Mouse (Mus musculus) lung, embryonic 14.5 days (tissue): Measurements from ENCODE around the gene Rasef. TPM values are rescaled to one million over a fixed set of nuclear protein-coding genes. Genes with fewer than 3 reads are reported as not detected.

Experiments
- ATAC-seq: fragments of 200-750 bp; cut with Nextera tagmentation; 2 replicates; pipeline ENCODE4 v1.8.0; 2017; ENCODE audit warnings: mild to moderate bottlenecking, moderate TSS enrichment, moderate library complexity; ENCODE audit not compliant: insufficient read depth
- DNase-seq: peaks from one replicate; pipeline ENCODE4 v3.0.0-alpha.2; 2015
- H3K27ac ChIP-seq: fragments of 300-500 bp; sonication (generic); 2 replicates; pipeline ENCODE4 v1.5.1; 2014; ENCODE audit warnings: low read depth, mild to moderate bottlenecking, moderate library complexity
- H3K27me3 ChIP-seq: fragments of 300-500 bp; sonication (generic); 2 replicates; pipeline ENCODE4 v1.6.1; 2014; ENCODE audit warnings: low read length, control low read depth; ENCODE audit not compliant: insufficient read depth
- H3K36me3 ChIP-seq: fragments of 300-500 bp; sonication (generic); 2 replicates; pipeline ENCODE4 v1.6.1; 2014; ENCODE audit warnings: control low read depth; ENCODE audit not compliant: insufficient read depth
- H3K4me1 ChIP-seq: fragments of 300-500 bp; sonication (generic); 2 replicates; pipeline ENCODE4 v1.6.1; 2014; ENCODE audit warnings: antibody characterized with exemption, control low read depth; ENCODE audit not compliant: insufficient read depth
- H3K4me2 ChIP-seq: fragments of 300-500 bp; sonication (generic); 2 replicates; pipeline ENCODE4 v1.6.1; 2014; ENCODE audit warnings: mild to moderate bottlenecking
- H3K4me3 ChIP-seq: fragments of 300-500 bp; sonication (generic); 2 replicates; pipeline ENCODE4 v1.5.1; 2014; ENCODE audit warnings: low read depth, low read length
- H3K9ac ChIP-seq: fragments of 300-500 bp; sonication (generic); 2 replicates; pipeline ENCODE4 v1.6.1; 2014
- H3K9me3 ChIP-seq: fragments of 300-500 bp; sonication (generic); 2 replicates; pipeline ENCODE4 v1.6.1; 2016; ENCODE audit warnings: low read depth, low read length, control low read depth
- CTCF ChIP-seq: IDR thresholded peaks from 2 replicates; pipeline ENCODE4 v1.5.1; 2016; ENCODE audit warnings: antibody characterized with exemption, low read depth
- WGBS: fragments of 180-500 bp; shearing (Covaris S2); extraction: QIAGEN DNeasy Blood & Tissue Kit; methylation state at CpG from one replicate; pipeline ENCODE4 v1.1.7; 2014; 5-methylcytosine and 5-hydroxymethylcytosine counted together
- polyA plus RNA-seq: library from polyadenylated mRNA; unstranded; fragments of >200 nt; fragmentation: Nextera tagmentation; extraction: Ambion mirVana; gene quantifications from 2 replicates; pipeline ENCODE4 v1.2.1, GENCODE M21; 2014

Gene Rasef
- 3.7 and 5.4 TPM in 2 replicates for polyA plus RNA-seq

DNA sequence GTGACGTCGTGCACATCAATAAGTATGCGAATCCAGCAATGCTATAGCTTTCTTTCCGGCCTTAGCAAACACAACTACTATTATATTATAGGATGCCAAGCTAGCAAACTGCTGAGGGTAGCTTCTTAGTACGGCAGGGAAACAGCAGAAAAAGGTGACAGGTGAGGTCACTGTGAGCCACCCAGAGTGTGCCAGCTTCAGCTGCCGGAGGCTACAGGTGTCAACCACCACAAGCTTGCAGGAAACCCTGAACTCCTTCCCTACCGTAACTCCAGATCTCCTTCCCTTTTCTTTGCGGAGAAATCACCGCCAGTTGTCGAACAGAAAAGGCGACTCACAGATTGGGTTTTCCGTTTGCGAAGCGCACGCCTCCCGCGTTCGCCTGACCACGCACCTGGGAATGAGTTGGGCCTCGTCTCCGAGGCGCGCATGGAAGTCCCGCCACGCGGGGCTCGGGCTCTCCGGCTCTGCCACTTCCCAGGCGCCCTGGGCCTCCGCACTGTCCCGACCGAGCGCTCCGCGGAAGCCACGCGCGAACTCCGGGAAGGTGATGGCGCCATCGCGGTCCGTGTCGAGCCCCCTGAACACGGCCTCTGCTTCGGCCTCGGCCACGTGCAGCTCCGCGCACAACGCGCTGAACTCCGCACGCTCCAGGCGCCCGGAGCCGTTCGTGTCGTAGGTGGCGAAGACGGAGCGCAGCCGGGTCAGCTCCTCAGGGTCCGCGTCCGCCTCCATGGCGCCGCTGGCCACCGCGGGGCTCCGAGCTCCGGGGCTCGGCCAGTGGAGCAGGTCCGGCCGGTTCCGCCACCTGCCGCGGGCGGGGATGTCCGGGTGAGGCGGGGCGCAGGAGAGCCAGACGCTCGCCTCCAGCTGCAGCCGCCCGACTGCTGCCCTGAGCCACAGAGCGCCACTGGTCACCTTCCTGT lies at the start of gene Rasef:
Rasef (minus strand) TSS at position 735 of the 926 bp plus-strand sequence.
- Histone ChIP-seq H3K4me1 (0 out of 2 replicates have a peak, but pooled peaks cover 4% of the 10 kb centered on the region), H3K9me3 (no peaks in the 10 kb centered on the region), H3K36me3 (no peaks in the 10 kb centered on the region), H3K27me3 (peaks cover 22% of the 10 kb centered on the region), H3K4me2 (peak within 1 kb of the TSS; percentile 91), H3K9ac (peak within 1 kb of the TSS; percentile 48), H3K4me3 (peak within 1 kb of the TSS; percentile 45), H3K27ac (no peak within 1 kb of the TSS)
- ATAC-seq (peak; percentile 93), DNase-seq (peak; percentile 64)
- whole genome bisulfite sequencing, result 3% methylated on average over 87 of the region's 87 CpGs
- TF ChIP-seq CTCF, result no peak

DNA sequence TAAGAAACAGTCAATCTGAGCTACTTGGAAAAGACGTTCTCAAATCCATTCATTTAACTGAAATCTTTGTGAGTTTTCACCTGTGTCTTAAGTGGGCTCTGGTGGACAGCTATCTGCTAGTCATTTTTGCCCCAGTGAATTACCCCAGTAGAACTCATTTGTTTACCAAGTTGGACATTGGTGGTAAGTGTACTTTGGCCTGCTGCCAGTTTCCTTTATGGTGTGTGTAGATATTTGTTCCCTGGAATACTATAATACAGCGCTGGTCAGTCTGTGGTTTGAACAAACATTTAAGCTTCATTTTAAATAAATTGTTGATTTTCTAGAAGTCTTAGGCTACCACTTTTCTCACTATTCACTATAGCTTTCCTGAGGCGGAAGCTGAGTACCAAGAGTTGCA lies 35.8 kb upstream of the Rasef start:
- no peaks in the 10 kb centered on the region for H3K27me3 ChIP-seq
- H3K9ac ChIP-seq, result no peak overlapping the region
- no peaks in the 10 kb centered on the region for H3K36me3 ChIP-seq
- H3K4me3 ChIP-seq, result no peak overlapping the region
- no peaks in the 10 kb centered on the region for H3K4me1 ChIP-seq
- peak; percentile 41 for DNase-seq
- peak; percentile 24; the same call in 1 of the 2 replicates for ATAC-seq
- H3K4me2 ChIP-seq, result no peak overlapping the region
- no peak for TF ChIP-seq CTCF
- H3K9me3 ChIP-seq, result no peaks in the 10 kb centered on the region
- H3K27ac ChIP-seq, result no peak overlapping the region
- WGBS, result 62% methylated on average over 3 of the region's 3 CpGs

DNA sequence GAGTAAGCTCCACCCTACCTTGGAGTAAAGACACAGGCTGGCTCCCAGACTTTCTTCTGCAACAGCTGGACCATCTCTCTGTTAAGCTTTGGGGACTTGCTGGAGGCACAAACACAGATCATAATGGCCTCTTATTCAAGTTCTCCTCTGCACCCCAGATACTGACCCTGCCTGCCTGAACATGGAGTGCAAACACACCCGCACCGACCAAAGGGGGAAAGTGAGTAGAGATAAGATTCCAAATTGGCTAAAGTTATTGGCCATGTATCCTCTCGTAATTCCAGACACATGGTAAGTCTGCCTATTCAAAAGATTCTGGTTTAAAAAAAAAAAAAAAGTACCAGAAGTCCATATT lies 369 bp upstream of the Rasef start:
- DNase-seq, result no peak
- H3K9me3 ChIP-seq, result no peaks in the 10 kb centered on the region
- no peak for ATAC-seq
- H3K4me3 ChIP-seq, result peak overlapping the region; percentile 45
- H3K9ac ChIP-seq, result peak overlapping the region; percentile 48; the same call in 1 of the 2 replicates
- H3K4me2 ChIP-seq, result peak overlapping the region; percentile 91
- no peaks in the 10 kb centered on the region for H3K36me3 ChIP-seq
- no peak for TF ChIP-seq CTCF
- H3K4me1 ChIP-seq, result 0 out of 2 replicates have a peak, but pooled peaks cover 4% of the 10 kb centered on the region
- peaks cover 22% of the 10 kb centered on the region for H3K27me3 ChIP-seq
- 6% methylated on average over 3 of the region's 3 CpGs for WGBS
- H3K27ac ChIP-seq, result no peak overlapping the region

DNA sequence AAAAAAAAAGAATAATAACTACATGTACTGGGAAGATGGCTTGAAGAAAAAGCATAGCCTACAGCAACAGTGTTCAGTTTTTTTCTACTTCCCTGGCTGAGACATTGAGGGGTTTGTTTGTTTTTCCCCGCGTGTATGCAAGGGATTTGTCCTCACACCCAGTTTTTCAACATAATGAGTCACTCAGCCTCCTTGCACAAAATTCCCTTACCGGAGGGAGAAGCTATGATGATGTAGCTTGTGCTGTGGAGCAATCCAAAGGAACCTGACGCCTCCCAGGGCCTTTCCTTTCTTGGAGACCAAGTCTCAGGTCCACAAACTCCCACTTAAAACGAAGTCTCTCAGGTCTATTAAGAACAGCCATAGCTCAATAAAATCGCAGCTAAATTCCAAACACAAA lies 1.3 kb downstream of the Rasef start:
- H3K4me3 ChIP-seq, result no peak overlapping the region; the same call in 1 of the 2 replicates
- no peak for TF ChIP-seq CTCF
- 12% methylated on average over 6 of the region's 6 CpGs for WGBS

DNA sequence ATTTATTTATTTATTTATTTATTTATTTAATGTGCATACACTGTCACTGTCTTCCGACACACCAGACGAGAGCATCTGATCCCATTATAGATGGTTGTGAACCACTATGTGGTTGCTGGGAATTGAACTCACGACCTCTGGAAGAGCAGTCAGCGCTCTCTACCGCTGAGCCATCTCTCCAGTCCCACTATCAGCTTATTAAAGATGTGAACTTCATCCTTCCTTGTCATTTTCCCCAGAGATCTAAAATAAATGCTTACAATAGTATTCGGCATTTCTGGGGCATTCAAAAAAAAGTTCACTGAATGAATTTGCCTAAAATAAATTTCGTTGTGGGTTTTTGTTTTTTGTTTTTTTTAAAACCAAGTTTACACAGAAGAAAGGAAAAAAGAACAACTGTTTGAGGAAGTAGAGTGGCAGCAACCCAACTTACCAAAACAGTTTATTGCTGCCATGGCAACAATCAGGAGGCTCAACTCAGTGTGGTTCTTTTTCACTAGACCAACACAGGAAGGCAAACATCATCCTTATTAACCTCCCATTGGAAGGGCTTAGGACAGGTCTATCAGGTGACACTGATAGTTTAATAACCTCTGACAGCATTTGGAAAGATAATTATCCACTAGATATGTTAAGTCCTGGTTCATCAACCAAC lies 2.6 kb downstream of the Rasef start:
- Histone ChIP-seq H3K9me3 (no peaks in the 10 kb centered on the region), H3K27ac (no peak overlapping the region), H3K4me1 (0 out of 2 replicates have a peak, but pooled peaks cover 4% of the 10 kb centered on the region), H3K36me3 (no peaks in the 10 kb centered on the region), H3K27me3 (peaks cover 22% of the 10 kb centered on the region), H3K4me3 (no peak overlapping the region), H3K9ac (no peak overlapping the region), H3K4me2 (no peak overlapping the region)
- WGBS, result 74% methylated on average over 7 of the region's 7 CpGs
- no peak for TF ChIP-seq CTCF
- DNase-seq (peak; percentile 19), ATAC-seq (no peak)

More for the DNA sequence above, 1.3 kb downstream of the Rasef start:
- Histone ChIP-seq H3K36me3 (no peaks in the 10 kb centered on the region), H3K4me2 (peak overlapping the region; percentile 91), H3K27me3 (peaks cover 22% of the 10 kb centered on the region), H3K4me1 (0 out of 2 replicates have a peak, but pooled peaks cover 4% of the 10 kb centered on the region), H3K9me3 (no peaks in the 10 kb centered on the region), H3K27ac (no peak overlapping the region), H3K9ac (no peak overlapping the region)
- DNase-seq (peak; percentile 18), ATAC-seq (no peak)

DNA sequence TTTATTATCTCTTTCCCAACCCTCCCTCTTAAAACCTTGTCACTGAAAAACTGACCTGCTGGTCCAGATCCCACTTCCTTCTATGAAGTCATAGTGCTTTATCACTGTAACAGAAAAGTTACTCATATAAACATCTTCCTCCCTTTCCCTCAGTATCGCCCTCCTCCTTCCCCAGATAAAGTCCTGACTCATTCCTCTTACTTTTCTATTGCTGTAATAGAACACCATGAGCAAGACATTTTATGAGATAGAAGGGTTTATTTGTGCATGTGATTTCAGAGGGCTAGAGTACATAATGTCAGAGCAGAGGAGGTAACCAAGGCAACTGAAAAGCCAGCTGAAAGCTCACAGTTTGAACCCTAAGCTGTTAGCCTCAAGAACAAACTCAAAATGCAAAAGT lies 6.6 kb downstream of the Rasef start:
- Histone ChIP-seq H3K27me3 (no peaks in the 10 kb centered on the region), H3K27ac (no peak overlapping the region), H3K4me1 (no peaks in the 10 kb centered on the region), H3K9me3 (no peaks in the 10 kb centered on the region), H3K36me3 (no peaks in the 10 kb centered on the region), H3K9ac (no peak overlapping the region), H3K4me2 (no peak overlapping the region), H3K4me3 (no peak overlapping the region)
- TF ChIP-seq CTCF, result no peak
- ATAC-seq, result no peak
- WGBS, result 68% methylated on average over 1 of the region's 1 CpGs
- DNase-seq, result no peak

DNA sequence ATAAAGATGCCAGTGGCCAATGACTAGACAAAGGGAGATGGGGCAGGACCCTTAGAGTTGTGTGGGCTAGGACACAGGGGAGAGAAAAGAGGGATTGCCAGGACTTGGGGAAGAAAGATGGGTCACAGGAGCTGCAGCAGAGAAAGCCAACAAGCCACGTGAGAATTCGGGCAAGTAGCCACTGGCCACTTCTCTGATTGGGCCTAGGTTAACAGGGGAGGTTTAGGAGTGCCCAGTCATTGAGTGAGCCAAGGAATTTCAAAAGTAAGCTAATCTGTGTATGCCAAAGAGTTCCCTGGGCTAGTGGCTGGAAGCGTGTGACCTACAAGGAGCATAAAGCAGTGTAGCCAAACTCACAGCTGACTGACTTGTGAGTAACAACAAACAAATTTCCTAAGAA lies 9.7 kb downstream of the Rasef start:
- Histone ChIP-seq H3K27me3 (no peaks in the 10 kb centered on the region), H3K36me3 (no peaks in the 10 kb centered on the region), H3K9me3 (no peaks in the 10 kb centered on the region), H3K27ac (no peak overlapping the region), H3K4me1 (no peaks in the 10 kb centered on the region), H3K4me3 (no peak overlapping the region), H3K9ac (no peak overlapping the region), H3K4me2 (no peak overlapping the region)
- ATAC-seq (no peak), DNase-seq (no peak)
- TF ChIP-seq CTCF, result no peak
- WGBS, result 75% methylated on average over 3 of the region's 3 CpGs
